Mouse (Mus musculus) monocyte, adult 5-6 weeks (primary cell): ENCODE measurements around the gene Adamts14. TPM values are rescaled to one million over a fixed set of nuclear protein-coding genes. Genes with fewer than 3 reads are reported as not detected.

Source experiments
- ATAC-seq: fragments of 153-309, 156-312 bp; replicated peaks from 2 replicates; pipeline ENCODE4 v1.8.0; 2017; ENCODE audit warnings: mild to moderate bottlenecking; ENCODE audit not compliant: low TSS enrichment, insufficient number of reproducible peaks, severe bottlenecking, poor library complexity, low FRiP score
- total RNA-seq: library from RNA; stranded (forward); fragments of 200-1000, 200-491, 200-594 nt; gene quantifications from 3 replicates; pipeline ENCODE4 v1.2.3, GENCODE M21; 2017

Gene Adamts14
- total RNA-seq, 1 experiment from 2014 or later: 25.6 TPM

DNA sequence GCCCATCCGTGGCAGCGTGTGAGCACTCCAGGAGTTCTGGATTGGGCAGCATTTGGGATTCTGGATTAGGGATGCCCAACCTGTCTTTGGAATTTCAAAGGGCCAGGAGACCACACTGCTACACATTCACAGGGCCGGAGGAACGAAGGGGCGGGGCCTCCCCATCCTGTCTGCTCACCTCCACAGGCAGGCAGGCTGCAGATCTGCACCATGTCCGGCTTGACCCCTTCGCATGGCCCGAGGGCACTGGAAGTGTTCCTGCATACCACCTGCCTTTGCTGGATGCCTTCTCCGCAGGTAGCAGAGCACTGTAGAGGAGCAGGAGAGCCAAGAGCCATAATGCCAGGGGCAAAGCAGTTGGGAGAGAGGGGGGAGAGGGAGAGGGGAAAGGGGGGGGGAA lies 72.2 kb downstream of the Adamts14 start:
- ATAC-seq: no peak

DNA sequence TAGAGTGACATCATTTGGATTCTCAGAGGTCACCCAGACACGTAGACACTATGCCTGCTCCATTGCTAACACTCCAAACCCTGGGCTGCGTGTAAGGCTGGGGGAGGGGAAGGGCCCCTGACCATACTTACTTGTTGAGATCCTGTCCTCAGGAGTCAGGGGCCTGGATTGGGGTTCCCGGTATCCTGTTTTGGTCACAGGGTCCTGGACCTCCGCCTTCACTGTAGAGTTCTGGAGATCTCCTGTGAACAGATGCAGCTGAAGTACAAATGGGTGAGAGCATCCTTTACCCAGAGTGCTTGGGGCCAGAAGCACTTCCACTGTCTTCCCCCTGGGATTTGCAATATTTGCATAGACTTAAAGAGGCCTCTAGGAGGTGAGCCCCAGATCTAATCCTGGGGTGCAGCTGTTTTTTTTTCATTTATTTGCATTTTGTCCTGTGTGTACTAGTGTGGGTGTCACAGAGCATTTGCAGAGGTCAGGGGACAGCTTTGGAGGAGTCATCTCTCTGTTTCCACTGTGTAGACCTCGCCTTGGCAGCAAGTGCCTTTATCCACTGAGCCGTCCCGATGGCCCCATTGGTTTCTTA lies 72.9 kb downstream of the Adamts14 start:
- no peak for ATAC-seq

DNA sequence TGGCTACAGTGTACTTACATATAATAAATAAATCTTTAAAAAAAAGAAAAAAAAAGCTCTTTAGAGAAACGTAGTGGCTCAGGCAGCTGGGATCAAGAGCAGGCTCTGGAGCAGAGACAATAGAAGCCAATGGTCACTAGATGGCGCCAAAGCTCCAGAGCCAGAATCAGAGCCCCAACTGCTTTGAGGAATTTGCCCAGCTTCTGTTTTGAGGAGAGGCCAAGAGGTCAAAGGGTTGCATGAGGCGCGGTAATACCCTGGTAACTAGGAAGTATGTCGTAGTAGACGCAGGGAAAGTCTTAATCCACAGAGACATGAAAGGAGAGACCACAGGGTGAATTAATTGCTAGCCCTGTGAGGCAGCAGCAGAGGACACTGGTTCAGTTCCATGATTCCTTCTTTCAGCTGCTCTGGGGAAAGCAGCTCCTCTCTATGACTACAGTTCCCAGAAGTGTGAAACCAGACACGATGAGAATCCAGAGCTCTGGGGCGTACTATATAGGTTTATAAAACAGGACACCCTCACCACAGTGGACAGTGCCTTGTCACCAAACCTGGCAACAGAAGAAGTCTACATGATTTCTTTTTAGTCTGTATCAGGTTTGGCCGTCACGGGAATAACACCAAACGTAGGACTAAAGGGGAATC lies 73.5 kb downstream of the Adamts14 start:
- ATAC-seq: peak; percentile 70

DNA sequence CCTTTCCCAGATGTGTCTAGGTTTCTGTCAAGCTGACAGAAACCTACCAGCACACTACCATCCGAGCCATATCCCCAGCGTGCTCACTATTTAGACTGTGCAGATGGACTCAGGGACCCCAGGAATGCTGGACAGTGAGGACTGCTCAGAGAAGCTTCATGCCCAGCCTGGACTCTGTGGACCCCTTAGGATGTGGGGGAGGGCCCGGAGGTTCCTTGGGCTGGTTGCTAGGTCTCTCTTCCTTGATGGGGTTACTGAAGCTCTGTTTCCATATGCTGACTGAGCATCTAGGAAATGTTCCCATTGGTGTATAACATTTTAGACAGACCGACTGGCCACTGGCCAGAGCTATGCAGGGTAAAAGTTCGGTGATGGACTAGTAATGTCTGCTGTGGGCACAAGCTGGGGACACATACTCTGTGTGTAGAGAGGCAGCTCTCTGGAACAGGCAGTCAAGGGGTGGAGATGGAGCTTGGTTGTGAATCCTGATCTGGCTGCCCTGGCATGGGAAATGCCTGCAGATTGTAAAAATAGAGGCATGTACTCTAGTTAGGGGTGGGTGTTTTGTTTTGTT lies 77.4 kb downstream of the Adamts14 start:
- ATAC-seq: no peak

DNA sequence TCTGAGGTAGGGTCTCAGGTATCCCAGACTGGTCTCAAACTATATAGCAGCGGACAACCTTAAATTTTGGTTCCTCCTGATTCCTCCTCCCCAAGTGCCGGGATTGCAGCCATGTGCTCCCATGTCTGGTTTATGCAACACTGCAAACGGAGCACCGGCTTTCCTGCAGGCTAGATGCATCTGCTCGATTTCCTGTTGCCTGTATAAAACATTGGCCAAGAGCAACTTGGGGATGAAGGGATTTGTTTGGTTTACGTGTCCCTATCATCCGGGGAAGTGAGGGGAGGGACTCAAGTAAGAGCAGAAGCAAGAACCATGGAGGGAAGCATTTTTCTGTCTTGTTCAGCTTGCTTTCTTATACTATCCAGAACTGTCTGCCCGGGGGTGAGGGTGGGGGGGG lies 78.0 kb downstream of the Adamts14 start:
- ATAC-seq: no peak

DNA sequence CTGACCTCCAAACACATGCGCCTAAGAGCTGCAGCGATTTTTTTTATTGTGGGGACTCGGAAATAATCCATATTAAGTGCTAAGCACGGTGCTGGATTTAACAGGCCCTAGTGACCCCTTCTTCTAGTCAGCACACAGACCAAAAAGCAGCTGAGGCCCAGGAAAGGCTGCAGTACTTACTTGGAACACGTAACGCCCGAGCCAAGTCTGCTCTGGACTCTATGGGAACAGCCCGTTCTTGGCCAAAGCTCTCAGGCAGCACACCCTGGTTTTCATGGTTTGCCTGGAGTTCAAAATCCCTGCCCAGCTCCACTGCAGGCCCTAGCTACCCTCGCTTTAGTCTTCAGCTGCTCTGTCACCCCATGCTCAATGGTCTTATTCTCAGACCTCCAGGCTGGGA lies 78.6 kb downstream of the Adamts14 start:
- no peak for ATAC-seq

DNA sequence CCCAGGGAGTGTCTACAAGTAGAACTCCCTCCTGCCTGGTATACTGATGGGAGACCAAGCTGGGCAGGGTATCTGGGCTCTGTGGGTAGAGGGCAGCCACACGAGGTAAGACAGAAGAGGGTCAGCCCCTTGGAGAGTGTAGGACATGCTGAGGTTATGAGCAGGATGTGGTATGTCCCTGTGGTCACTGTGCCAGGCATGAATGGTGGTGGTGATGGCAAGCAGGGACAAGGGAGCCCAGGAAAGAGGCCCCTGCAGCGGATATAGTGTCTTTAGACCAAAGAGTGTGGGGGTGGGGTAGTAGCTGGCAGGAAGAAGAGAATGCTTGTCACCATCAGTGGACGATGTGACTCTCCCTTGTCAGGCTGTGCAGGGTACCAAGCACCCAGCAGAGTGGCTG lies 85.2 kb downstream of the Adamts14 start:
- no peak for ATAC-seq

- no peak for ATAC-seq
Measured at GRCm38 (mm10) chr10:61187001-61187400, 86.2 kb downstream of the Adamts14 start.

- no peak for ATAC-seq
Measured at GRCm38 (mm10) chr10:61179927-61180326, 93.3 kb downstream of the Adamts14 start.

DNA sequence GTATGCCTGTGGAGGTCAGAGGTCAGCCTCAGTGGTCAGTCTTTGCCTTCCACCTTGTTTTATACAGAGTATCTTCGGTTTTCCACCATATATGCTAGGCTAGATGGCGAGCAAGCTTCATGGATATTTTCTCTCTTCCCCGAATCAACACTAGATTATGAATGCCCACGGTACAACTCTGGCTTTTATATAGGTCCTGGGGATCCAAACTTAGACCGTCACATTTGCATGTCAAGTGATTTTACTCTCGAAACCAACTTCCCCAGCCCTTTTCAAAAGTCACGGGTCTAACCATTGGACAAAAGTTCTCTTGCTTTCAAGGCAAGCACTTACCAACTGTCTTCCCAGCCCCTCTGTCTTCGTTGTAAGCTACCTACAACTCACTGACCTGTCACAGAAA lies 94.6 kb downstream of the Adamts14 start:
- no peak for ATAC-seq

DNA sequence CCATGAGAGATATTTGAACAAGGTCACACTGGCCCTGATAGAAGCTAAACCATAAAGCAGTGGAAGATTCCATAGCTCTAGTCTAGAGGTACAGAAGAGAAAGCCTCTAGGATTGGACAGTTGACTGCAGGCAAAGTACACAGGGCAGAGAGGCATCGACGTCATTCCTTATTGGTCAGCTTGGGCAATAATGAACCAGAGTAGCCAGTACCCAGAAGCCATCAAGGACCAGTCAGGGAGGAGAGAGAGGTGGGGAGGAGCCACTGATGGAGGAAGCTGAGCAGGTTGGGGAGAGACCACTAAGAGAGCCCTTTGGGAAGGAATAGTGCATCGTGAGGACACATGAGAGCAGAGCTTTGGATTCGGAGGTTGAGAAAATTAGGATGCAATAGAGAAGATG lies 95.5 kb downstream of the Adamts14 start:
- ATAC-seq: no peak

DNA sequence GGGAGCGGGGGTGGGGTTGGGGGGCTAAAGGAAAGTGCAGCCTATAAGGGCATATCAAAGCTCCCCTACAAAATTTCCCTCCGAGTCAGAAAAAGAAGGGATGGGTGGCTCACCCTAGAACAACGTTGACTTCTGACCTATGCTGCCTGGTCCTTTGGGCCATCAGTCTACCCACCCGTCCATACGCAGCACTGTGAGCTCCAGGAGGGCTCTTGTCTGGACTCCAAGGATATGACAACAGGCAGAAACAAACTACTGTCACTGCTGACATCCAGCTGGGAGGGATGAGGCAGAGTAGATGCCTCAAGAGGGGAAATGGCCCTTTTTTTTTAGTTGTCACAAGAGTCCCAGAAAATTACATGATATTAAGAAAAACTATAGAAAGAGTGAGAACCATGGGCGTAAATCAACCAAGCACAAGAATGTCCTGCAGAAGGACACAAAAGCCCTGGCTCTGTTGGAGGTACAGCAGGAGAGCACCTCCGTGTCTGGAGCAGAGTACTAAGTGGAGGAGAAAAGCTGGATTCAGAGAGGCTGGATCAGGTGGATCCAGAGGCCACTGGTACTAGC lies 96.9 kb downstream of the Adamts14 start:
- ATAC-seq: no peak

GRCm38 (mm10) chr10:61175442-61176204 lies 97.6 kb downstream of the Adamts14 start:
- 0 out of 2 replicates have a peak, but pooled peaks have one; percentile 34 for ATAC-seq

- no peak for ATAC-seq
Measured at GRCm38 (mm10) chr10:61174711-61175441, 98.4 kb downstream of the Adamts14 start.

- ATAC-seq: no peak
Measured at GRCm38 (mm10) chr10:61172496-61172895, 100.7 kb downstream of the Adamts14 start.

- ATAC-seq: no peak
Measured at GRCm38 (mm10) chr10:61171654-61172053, 101.6 kb downstream of the Adamts14 start, which contains the start of gene Tbata. Gene Tbata, plus strand, starts transcription at chr10:61171954.

- no peak for ATAC-seq
Measured at GRCm38 (mm10) chr10:61168393-61168792, 104.8 kb downstream of the Adamts14 start.

DNA sequence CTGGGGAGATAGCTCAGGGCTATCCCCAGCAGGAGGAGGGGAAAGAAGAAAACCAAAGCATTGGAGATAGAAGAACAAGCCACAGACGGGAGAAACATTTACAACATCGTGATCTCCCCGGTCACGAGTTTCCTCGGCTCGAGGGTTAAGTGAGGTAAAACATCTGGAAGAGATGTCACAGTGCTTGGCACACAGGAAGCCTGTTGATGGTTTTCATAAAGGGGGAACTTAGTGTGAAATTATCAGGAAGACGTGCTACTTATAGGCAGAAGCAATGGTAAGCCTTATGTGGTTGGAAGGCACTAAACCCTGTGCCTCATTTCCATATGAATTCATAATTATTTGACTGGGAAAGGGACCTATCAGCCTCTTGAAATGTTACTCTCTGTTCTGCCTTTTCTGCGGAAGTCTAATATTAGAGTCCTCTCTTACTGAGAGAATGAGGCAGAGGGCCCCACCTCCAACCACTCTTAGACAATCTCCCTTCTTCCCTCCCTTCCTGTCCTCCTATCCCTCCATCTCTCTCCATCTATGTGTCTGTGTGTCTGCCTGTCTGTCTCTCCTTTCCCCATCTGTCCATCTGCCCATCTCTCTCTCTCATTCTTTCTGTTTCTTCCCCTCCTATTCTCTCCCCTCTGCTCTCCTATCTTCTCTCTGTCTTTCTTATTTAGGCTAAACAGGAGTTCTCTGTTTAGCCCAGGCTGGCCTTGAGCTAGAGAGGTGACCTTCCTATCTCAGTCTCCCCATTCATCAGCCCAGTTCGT lies 105.7 kb downstream of the Adamts14 start:
- ATAC-seq: 0 out of 2 replicates have a peak, but pooled peaks have one; percentile 48
